Mouse (Mus musculus): ENCODE measurements at regions not wholly inside any gene's neighbourhood (a gene's known extent, or its start where the extent isn't known, plus 50 kb on each side); places are given as distances from the start of the nearest gene placed in this dataset.

- DNase-seq: no peak
Measured at GRCm38 (mm10) chr10:99417591-99417990, 154.6 kb downstream of the Dusp6 start.

GRCm38 (mm10) chr10:99418497-99418896 lies 155.5 kb downstream of the Dusp6 start:
- DNase-seq: no peak

GRCm38 (mm10) chr10:99419532-99419931 lies 156.5 kb downstream of the Dusp6 start:
- DNase-seq: no peak

GRCm38 (mm10) chr10:99423406-99423805 lies 160.4 kb downstream of the Dusp6 start:
- DNase-seq: peak; percentile 11

GRCm38 (mm10) chr10:99425265-99425664 lies 162.2 kb downstream of the Dusp6 start:
- DNase-seq: no peak

GRCm38 (mm10) chr10:99430175-99430574 lies 167.1 kb downstream of the Dusp6 start:
- DNase-seq: no peak

GRCm38 (mm10) chr10:99430669-99431561 lies 167.9 kb downstream of the Dusp6 start:
- no peak for DNase-seq

GRCm38 (mm10) chr10:99437060-99437459 lies 174.0 kb downstream of the Dusp6 start:
- DNase-seq: no peak

GRCm38 (mm10) chr10:99440169-99440568 lies 177.1 kb downstream of the Dusp6 start:
- no peak for DNase-seq

- DNase-seq: peak; percentile 56
Measured at GRCm38 (mm10) chr10:99441014-99441413, 178.0 kb downstream of the Dusp6 start.

- DNase-seq: no peak
Measured at GRCm38 (mm10) chr10:99441931-99442330, 178.9 kb downstream of the Dusp6 start.

GRCm38 (mm10) chr10:99443453-99444170 lies 180.6 kb downstream of the Dusp6 start:
- DNase-seq: no peak

- no peak for DNase-seq
Measured at GRCm38 (mm10) chr10:99450714-99451625, 187.9 kb downstream of the Dusp6 start.

- DNase-seq: no peak
Measured at GRCm38 (mm10) chr10:99451639-99452417, 188.8 kb downstream of the Dusp6 start.

GRCm38 (mm10) chr10:99456180-99456579 lies 193.1 kb downstream of the Dusp6 start:
- DNase-seq: no peak

GRCm38 (mm10) chr10:99458047-99458446 lies 195.0 kb downstream of the Dusp6 start:
- peak; percentile 38 for DNase-seq

- no peak for DNase-seq
Measured at GRCm38 (mm10) chr10:99459171-99459660, 196.2 kb downstream of the Dusp6 start.

- DNase-seq: peak; percentile 18
Measured at GRCm38 (mm10) chr10:99459823-99460361, 196.9 kb downstream of the Dusp6 start.

GRCm38 (mm10) chr10:99460847-99461445 lies 197.9 kb downstream of the Dusp6 start:
- DNase-seq: peak; percentile 19

GRCm38 (mm10) chr10:99461446-99461966 lies 198.5 kb downstream of the Dusp6 start:
- DNase-seq: peak; percentile 42

GRCm38 (mm10) chr10:99466695-99467094 lies 203.7 kb downstream of the Dusp6 start:
- no peak for DNase-seq
